Mouse (Mus musculus): ENCODE results near the gene Malsu1.

GRCm38 (mm10) chr6:49131855-49132254 is 58.3 kb downstream of the Malsu1 start:
- TF ChIP-seq CTCF (IDR thresholded peaks at IDR 0.05; ENCODE audit: low read depth) (no peak), EP300 (IDR thresholded peaks at IDR 0.05; ENCODE audit: low read depth) (no peak)
